Mouse (Mus musculus): Measurements from ENCODE around the gene Ostm1. TPM values are rescaled to one million over a fixed set of nuclear protein-coding genes. Genes with fewer than 3 reads are reported as not detected.

Gene Ostm1
- polyA plus RNA-seq (2012; rRNA removed), result 30.1 and 33.5 TPM in 2 replicates

- DNase-seq (ENCODE audit: low spot score), result no peak
Observed at GRCm38 (mm10) chr10:42583157-42583872, at the start of gene Ostm1, which contains the start of gene Nr2e1. Ostm1 (plus strand) TSS chr10:42583822. Nr2e1 (minus strand) TSS chr10:42583632.

GRCm38 (mm10) chr10:42533836-42534453, 49.7 kb upstream of the Ostm1 start:
- DNase-seq (ENCODE audit: low spot score), result no peak

GRCm38 (mm10) chr10:42537571-42538316, 45.9 kb upstream of the Ostm1 start:
- DNase-seq (ENCODE audit: low spot score), result no peak

- no peak for DNase-seq (ENCODE audit: low spot score)
Observed at GRCm38 (mm10) chr10:42545707-42546503, 37.7 kb upstream of the Ostm1 start.

- DNase-seq (ENCODE audit: low spot score), result no peak
Observed at GRCm38 (mm10) chr10:42546507-42546906, 37.1 kb upstream of the Ostm1 start.

- DNase-seq (ENCODE audit: low spot score), result no peak
Observed at GRCm38 (mm10) chr10:42559581-42560200, 23.9 kb upstream of the Ostm1 start.

- no peak for DNase-seq (ENCODE audit: low spot score)
Observed at GRCm38 (mm10) chr10:42562272-42562671, 21.4 kb upstream of the Ostm1 start.

GRCm38 (mm10) chr10:42572567-42572966, 11.1 kb upstream of the Ostm1 start:
- DNase-seq (ENCODE audit: low spot score), result no peak

GRCm38 (mm10) chr10:42572971-42573370, 10.7 kb upstream of the Ostm1 start:
- no peak for DNase-seq (ENCODE audit: low spot score)

- DNase-seq (ENCODE audit: low spot score), result no peak
Observed at GRCm38 (mm10) chr10:42574639-42575038, 9.0 kb upstream of the Ostm1 start.

- DNase-seq (ENCODE audit: low spot score), result no peak
Observed at GRCm38 (mm10) chr10:42577525-42578280, 5.9 kb upstream of the Ostm1 start.

- DNase-seq (ENCODE audit: low spot score), result no peak
Observed at GRCm38 (mm10) chr10:42578281-42578675, 5.3 kb upstream of the Ostm1 start.

GRCm38 (mm10) chr10:42578698-42579474, 4.7 kb upstream of the Ostm1 start:
- DNase-seq (ENCODE audit: low spot score), result no peak

GRCm38 (mm10) chr10:42579475-42580130, 4.0 kb upstream of the Ostm1 start:
- DNase-seq (ENCODE audit: low spot score), result no peak

- no peak for DNase-seq (ENCODE audit: low spot score)
Observed at GRCm38 (mm10) chr10:42580131-42580950, 3.3 kb upstream of the Ostm1 start.

- no peak for DNase-seq (ENCODE audit: low spot score)
Observed at GRCm38 (mm10) chr10:42580951-42581277, 2.7 kb upstream of the Ostm1 start.

GRCm38 (mm10) chr10:42581694-42582565, 1.7 kb upstream of the Ostm1 start:
- DNase-seq (ENCODE audit: low spot score), result no peak

All from urinary bladder, adult 2 months (tissue).